Mouse (Mus musculus) heart, embryonic 13.5 days (tissue): ENCODE measurements at regions not wholly inside any gene's neighbourhood (a gene's known extent, or its start where the extent isn't known, plus 50 kb on each side); places are given as distances from the start of the nearest gene placed in this dataset.

Experiments used
- ATAC-seq: fragments of 200-750 bp; cut with Nextera tagmentation; 2 replicates; pipeline ENCODE4 v1.8.0; 2017; ENCODE audit warnings: moderate TSS enrichment; ENCODE audit not compliant: insufficient number of reproducible peaks, low FRiP score, low TSS enrichment; ENCODE audit errors: extremely low read depth
- H3K27ac ChIP-seq: fragments of 300-500 bp; sonication (generic); replicated peaks from 2 replicates; pipeline ENCODE4 v1.5.1; 2015; ENCODE audit warnings: moderate library complexity, mild to moderate bottlenecking, inconsistent platforms
- H3K27me3 ChIP-seq: fragments of 300-500 bp; sonication (generic); replicated peaks from 2 replicates; pipeline ENCODE4 v1.6.1; 2015; ENCODE audit warnings: mild to moderate bottlenecking, inconsistent platforms
- H3K36me3 ChIP-seq: fragments of 300-500 bp; sonication (generic); 2 replicates; pipeline ENCODE4 v1.6.1; 2015; ENCODE audit warnings: mild to moderate bottlenecking, inconsistent platforms
- H3K4me1 ChIP-seq: fragments of 300-500 bp; sonication (generic); 2 replicates; pipeline ENCODE4 v1.6.1; 2015; ENCODE audit warnings: inconsistent platforms
- H3K4me2 ChIP-seq: fragments of 300-500 bp; sonication (generic); 2 replicates; pipeline ENCODE4 v1.6.1; 2015; ENCODE audit warnings: inconsistent platforms, mild to moderate bottlenecking, moderate library complexity
- H3K4me3 ChIP-seq: fragments of 300-500 bp; sonication (generic); 2 replicates; pipeline ENCODE4 v1.5.1; 2015; ENCODE audit warnings: moderate library complexity, mild to moderate bottlenecking, inconsistent platforms
- H3K9ac ChIP-seq: fragments of 300-500 bp; sonication (generic); 2 replicates; pipeline ENCODE4 v1.6.1; 2015; ENCODE audit warnings: inconsistent platforms, mild to moderate bottlenecking, moderate library complexity
- H3K9me3 ChIP-seq: fragments of 300-500 bp; sonication (generic); 2 replicates; pipeline ENCODE4 v1.6.1; 2016; ENCODE audit warnings: inconsistent platforms
- WGBS: fragments of 180-500 bp; shearing (Covaris S2); methylation state at CpG from one replicate; pipeline ENCODE4 v1.1.7; 2015; ENCODE audit warnings: mixed read lengths; 5-methylcytosine and 5-hydroxymethylcytosine counted together

DNA sequence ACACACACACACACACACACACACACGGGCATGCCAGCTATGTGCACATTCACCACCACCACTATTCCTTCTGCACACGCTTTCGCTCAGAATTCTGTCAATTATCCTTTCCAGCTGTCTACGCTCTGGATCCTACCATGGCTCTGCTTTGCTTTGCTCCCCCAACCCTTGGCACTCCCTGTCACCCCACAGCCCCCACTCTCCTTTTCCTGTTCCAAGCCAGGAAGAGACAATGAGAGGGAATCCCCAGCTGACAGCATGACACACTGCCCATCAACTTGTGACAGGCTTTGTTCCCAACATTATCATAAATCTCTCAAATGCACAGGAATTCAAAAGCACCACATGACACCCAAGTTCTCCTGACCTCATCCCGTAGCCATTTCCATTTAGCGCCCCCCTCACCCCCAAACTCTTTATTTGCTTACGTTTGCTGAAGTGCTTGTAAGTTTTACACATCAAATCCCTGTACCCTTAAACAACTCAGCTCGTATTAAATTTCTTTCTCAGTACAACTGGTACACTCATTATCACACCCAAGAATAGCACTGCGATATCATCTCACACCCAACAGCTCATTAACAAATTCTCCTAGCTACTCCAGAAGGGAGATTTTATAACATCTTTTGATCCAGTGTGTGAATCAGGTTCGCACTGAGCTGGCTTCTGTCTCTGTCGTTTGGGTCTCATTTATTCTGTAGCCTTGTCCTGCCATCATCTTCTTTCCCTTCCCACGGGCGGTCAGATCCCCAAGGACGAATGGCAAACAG is 140.3 kb downstream of the Ptpn20 start:
- WGBS: 72% methylated on average over 14 of the region's 14 CpGs
- H3K9me3 ChIP-seq: no peaks in the 10 kb centered on the region
- no peak overlapping the region for H3K27ac ChIP-seq
- no peak overlapping the region for H3K9ac ChIP-seq
- H3K4me2 ChIP-seq: no peak overlapping the region
- H3K36me3 ChIP-seq: no peaks in the 10 kb centered on the region
- no peak for ATAC-seq
- no peak overlapping the region for H3K4me3 ChIP-seq
- peaks cover 5% of the 10 kb centered on the region; the same call in 1 of the 2 replicates for H3K4me1 ChIP-seq
- 0 out of 2 replicates have a peak, but pooled peaks cover 2% of the 10 kb centered on the region for H3K27me3 ChIP-seq

DNA sequence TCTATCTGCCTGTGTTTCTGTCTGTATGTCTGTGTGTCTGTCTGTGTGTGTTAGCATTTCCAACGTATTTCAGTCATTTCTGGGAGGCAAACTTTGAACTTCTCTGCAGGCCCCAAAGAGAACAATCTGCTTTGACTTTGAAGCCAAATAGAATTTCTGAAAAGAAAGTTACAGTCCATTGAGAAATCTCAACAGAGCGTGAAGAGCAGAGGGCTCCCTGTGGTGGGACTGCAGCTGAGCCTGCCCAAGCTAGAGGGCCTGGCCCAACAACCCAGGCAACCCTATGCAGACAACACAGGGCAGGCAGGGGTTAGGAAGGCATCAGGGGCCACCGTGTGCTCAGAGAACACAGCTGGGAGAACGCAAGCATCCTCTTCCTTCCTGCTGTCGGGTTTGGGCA is 143.7 kb downstream of the Ptpn20 start:
- H3K9ac ChIP-seq: no peak overlapping the region
- no peak for ATAC-seq
- 60% methylated on average over 5 of the region's 5 CpGs for WGBS
- H3K4me3 ChIP-seq: no peak overlapping the region
- no peak overlapping the region for H3K4me2 ChIP-seq
- H3K27me3 ChIP-seq: peaks cover 4% of the 10 kb centered on the region; the same call in 1 of the 2 replicates
- H3K9me3 ChIP-seq: no peaks in the 10 kb centered on the region
- no peaks in the 10 kb centered on the region for H3K36me3 ChIP-seq
- no peaks in the 10 kb centered on the region; the same call in 1 of the 2 replicates for H3K4me1 ChIP-seq
- no peak overlapping the region for H3K27ac ChIP-seq

DNA sequence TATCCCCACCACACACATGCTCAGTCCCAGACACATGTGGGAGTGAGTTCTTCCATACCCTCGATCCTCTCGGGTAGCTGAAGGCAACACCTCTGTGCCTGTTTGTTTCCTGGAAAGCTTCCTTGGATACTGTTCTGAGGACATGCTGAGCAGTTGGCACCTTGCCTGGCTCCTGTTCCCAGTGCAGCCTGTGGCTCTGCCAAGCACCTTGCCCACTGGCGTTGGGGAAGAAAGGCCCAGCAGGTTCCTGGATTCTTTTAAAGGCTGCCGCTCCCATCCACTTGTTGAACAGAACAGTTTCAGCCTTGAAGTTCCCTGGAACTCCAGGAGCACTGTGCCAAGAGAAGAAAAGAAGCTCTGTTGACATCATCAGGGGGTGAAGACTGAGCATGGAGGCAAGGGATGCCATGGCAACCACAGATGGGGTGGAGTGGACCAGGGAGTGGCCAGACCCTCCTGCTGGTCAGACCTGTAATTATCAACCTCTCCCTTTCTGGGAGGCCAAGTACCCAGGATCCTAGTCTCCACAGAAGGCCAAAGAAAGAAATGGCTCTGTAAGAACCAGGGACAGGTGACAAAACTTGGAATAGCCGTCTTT is 145.5 kb downstream of the Ptpn20 start:
- Histone ChIP-seq H3K27ac (no peak overlapping the region), H3K4me3 (no peak overlapping the region), H3K9me3 (no peaks in the 10 kb centered on the region), H3K27me3 (peaks cover 4% of the 10 kb centered on the region; the same call in 1 of the 2 replicates), H3K4me2 (no peak overlapping the region), H3K4me1 (no peaks in the 10 kb centered on the region), H3K36me3 (no peaks in the 10 kb centered on the region), H3K9ac (no peak overlapping the region)
- WGBS: 77% methylated on average over 5 of the region's 5 CpGs
- ATAC-seq: no peak

DNA sequence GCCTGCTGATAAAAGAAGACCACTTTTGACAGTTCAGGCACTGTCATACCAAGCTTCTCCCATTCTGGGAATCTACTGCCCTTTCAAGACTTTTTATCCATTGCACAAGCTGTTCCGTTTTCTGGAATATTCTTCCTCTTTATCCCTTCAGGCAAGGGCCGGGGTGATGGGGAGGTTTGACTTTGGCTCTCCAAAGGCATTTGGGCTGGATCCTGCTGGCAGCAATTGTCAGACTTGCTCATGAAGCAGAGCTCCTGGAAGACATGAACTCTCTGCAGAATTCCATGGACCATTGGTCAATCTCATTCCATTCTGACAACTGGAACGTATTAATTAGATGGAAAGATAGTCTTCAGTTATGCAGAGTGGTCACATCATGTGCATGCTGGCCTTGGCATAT is 146.6 kb downstream of the Ptpn20 start:
- Histone ChIP-seq H3K9ac (no peak overlapping the region), H3K4me3 (no peak overlapping the region), H3K4me2 (no peak overlapping the region), H3K27ac (no peak overlapping the region), H3K4me1 (no peaks in the 10 kb centered on the region), H3K36me3 (no peaks in the 10 kb centered on the region), H3K9me3 (no peaks in the 10 kb centered on the region), H3K27me3 (peaks cover 4% of the 10 kb centered on the region; the same call in 1 of the 2 replicates)
- no peak for ATAC-seq
- 80% methylated on average over 3 of the region's 3 CpGs for WGBS

DNA sequence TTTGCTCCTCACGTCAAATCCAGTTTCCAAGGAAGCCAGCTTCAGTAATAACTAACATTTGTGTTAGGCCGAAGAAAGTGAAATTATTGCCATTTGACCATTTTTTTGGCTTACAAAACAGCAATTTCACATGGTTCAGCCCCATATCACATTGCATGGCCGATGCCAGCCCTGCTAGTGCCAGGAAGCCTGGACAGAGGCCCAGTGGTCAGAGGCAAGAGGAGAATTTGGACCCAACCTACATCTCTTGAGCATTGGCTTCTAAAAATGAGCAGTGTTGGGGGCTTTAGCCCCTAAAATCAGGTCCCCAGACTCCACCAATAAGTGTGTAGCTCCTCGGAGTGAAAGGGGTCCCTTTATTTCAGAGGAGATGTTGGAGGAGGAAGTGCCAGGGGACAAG is 157.2 kb downstream of the Ptpn20 start:
- no peak overlapping the region for H3K27ac ChIP-seq
- no peak for ATAC-seq
- H3K4me2 ChIP-seq: no peak overlapping the region
- no peaks in the 10 kb centered on the region for H3K4me1 ChIP-seq
- no peaks in the 10 kb centered on the region for H3K9me3 ChIP-seq
- H3K36me3 ChIP-seq: no peaks in the 10 kb centered on the region
- H3K9ac ChIP-seq: no peak overlapping the region
- no peak overlapping the region for H3K4me3 ChIP-seq
- no peaks in the 10 kb centered on the region for H3K27me3 ChIP-seq
- WGBS: 77% methylated on average over 4 of the region's 4 CpGs

DNA sequence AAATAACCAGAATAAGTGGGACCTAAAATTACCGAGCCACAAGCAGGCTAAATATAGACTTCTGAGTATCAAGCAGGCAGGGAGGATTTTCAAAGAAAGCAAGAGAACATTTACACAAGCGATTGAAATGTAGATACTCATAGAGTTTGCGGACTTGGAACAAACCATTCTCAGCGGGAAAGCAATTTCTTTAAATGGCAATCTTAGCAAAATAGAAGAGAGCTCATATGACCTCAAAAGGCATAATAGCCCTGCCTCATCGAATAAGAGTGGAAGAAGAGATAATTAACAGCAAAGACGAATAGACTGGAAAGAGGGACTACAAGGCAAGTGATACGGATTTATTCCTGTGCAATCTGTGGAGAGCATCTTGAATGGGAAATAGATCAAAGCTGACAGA is 163.7 kb upstream of the Gdf10 start:
- Histone ChIP-seq H3K9me3 (peaks cover 5% of the 10 kb centered on the region; the same call in 1 of the 2 replicates), H3K4me2 (no peak overlapping the region), H3K9ac (no peak overlapping the region), H3K27me3 (peaks cover 6% of the 10 kb centered on the region), H3K27ac (no peak overlapping the region), H3K4me3 (no peak overlapping the region), H3K4me1 (no peaks in the 10 kb centered on the region), H3K36me3 (no peaks in the 10 kb centered on the region)
- WGBS: 58% methylated on average over 7 of the region's 7 CpGs
- no peak for ATAC-seq

DNA sequence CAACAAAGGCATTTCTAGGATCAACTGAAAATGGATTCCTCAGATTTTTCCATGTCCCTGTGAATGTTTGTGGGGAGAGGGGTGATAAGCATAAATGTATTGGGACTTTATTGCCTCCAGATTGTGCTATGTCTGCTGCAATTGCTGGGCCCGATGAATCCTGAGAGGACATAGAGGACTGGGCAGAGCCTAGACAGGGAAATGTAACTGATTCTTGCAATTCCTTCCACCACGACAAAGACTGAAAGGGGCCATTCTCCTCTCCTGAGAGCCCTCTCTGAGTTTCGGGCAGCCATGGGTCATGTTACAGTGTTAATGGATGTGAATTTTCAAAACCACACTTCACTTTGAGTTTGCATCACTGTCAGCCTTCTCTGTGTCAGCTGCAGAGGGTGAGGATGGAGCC is 159.7 kb upstream of the Gdf10 start:
- no peak overlapping the region for H3K4me2 ChIP-seq
- ATAC-seq: no peak
- H3K9me3 ChIP-seq: no peaks in the 10 kb centered on the region
- no peaks in the 10 kb centered on the region for H3K36me3 ChIP-seq
- WGBS: 60% methylated on average over 3 of the region's 3 CpGs
- H3K9ac ChIP-seq: no peak overlapping the region
- peaks cover 6% of the 10 kb centered on the region for H3K27me3 ChIP-seq
- H3K4me1 ChIP-seq: no peaks in the 10 kb centered on the region
- no peak overlapping the region for H3K4me3 ChIP-seq
- H3K27ac ChIP-seq: no peak overlapping the region

DNA sequence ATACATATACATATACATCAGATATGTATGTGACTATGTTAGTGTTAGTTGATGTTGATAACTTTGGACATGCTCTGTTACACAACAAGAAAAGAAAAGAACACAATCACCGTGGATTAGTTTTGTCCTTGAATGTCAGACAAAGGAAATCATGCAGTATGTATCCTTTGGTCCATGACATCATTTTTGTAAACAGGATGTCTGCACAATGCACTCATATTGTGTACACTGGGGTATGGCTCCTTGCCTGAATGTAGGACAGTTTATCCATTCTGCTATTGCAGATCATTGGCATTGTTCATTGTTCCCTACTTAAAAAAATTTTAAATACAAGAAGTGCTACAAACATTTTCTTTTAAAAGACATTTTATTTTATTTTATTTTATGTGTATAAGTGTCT is 157.6 kb upstream of the Gdf10 start:
- Histone ChIP-seq H3K27ac (no peak overlapping the region), H3K36me3 (no peaks in the 10 kb centered on the region), H3K4me2 (no peak overlapping the region), H3K9me3 (no peaks in the 10 kb centered on the region), H3K4me1 (no peaks in the 10 kb centered on the region), H3K4me3 (no peak overlapping the region), H3K27me3 (peaks cover 6% of the 10 kb centered on the region), H3K9ac (no peak overlapping the region)
- 67% methylated on average over 1 of the region's 1 CpGs for WGBS
- ATAC-seq: no peak

DNA sequence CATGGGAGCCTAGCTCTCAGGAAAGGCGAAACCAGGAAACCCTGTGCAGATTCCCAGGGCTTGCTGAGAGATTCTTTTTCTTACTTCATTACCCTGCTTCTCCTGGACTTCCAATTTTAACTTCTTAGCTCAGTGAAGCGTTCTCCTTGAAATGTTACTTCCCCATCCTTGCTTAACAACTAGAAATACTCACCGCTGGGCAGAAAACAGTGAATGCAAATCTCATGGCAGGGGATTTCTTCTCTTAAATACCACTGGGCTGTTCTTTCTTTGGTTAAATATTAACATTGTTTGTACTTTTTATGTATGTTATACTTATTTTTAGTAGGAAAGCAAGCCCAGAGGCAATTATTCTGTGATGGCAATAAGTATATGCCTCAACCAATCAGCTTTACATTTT is 151.0 kb upstream of the Gdf10 start:
- no peaks in the 10 kb centered on the region for H3K36me3 ChIP-seq
- no peak overlapping the region for H3K4me3 ChIP-seq
- 0 out of 2 replicates have a peak, but pooled peaks cover 4% of the 10 kb centered on the region for H3K9me3 ChIP-seq
- no peak for ATAC-seq
- no peak overlapping the region for H3K9ac ChIP-seq
- H3K4me1 ChIP-seq: no peaks in the 10 kb centered on the region
- H3K4me2 ChIP-seq: no peak overlapping the region
- H3K27me3 ChIP-seq: no peaks in the 10 kb centered on the region
- H3K27ac ChIP-seq: no peak overlapping the region
- WGBS: 86% methylated on average over 3 of the region's 3 CpGs

DNA sequence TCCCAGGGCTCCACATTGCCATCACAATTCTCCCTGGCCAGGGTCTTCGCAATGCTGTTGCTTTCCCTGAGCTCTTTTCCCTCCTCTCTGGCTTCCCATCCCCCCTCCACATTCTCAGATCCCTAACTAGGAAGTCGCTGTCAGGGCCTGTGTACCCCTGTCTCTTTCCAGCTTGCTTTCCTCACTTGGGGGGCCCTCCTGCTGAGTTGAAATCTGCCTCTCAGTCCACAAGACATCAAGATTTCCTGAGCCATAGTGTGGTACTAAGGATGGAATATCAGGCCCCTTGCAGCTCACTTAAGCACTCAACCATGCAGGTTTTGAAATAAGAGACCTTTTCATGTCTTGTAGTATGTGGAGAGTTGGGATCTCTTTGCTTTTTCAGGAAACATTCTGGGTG is 133.8 kb upstream of the Gdf10 start:
- H3K4me1 ChIP-seq: no peaks in the 10 kb centered on the region
- H3K9me3 ChIP-seq: no peaks in the 10 kb centered on the region
- no peak for ATAC-seq
- H3K4me3 ChIP-seq: no peak overlapping the region
- H3K27me3 ChIP-seq: peaks cover 4% of the 10 kb centered on the region; the same call in 1 of the 2 replicates
- no peak overlapping the region for H3K9ac ChIP-seq
- H3K4me2 ChIP-seq: no peak overlapping the region
- no peak overlapping the region for H3K27ac ChIP-seq
- WGBS: 33% methylated on average over 2 of the region's 2 CpGs
- H3K36me3 ChIP-seq: no peaks in the 10 kb centered on the region

DNA sequence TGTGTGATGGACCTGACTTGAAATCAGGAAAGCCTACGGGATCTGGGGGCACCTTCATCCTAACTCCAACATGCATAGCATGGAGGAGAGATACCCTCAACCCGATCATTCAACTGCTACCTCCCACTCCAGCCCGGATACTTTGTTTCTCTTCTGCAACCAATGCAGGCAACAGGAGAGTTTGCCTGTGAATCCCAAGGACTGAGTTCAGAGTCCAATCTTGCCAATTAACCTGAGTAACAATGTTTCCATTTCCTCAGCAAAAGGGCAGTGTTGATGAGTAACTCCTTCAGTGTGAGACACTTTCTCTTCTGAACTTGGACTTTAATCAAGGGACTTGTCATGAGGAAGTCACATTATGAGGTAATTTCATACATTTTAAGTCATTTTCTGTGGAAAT is 129.1 kb upstream of the Gdf10 start:
- no peak overlapping the region for H3K9ac ChIP-seq
- no peaks in the 10 kb centered on the region for H3K36me3 ChIP-seq
- H3K4me3 ChIP-seq: no peak overlapping the region
- H3K4me1 ChIP-seq: no peaks in the 10 kb centered on the region
- 67% methylated on average over 3 of the region's 3 CpGs for WGBS
- H3K27me3 ChIP-seq: 0 out of 2 replicates have a peak, but pooled peaks cover 10% of the 10 kb centered on the region
- H3K4me2 ChIP-seq: no peak overlapping the region
- ATAC-seq: no peak
- H3K27ac ChIP-seq: no peak overlapping the region
- no peaks in the 10 kb centered on the region for H3K9me3 ChIP-seq
